Mouse (Mus musculus): Measurements from ENCODE around the gene Cfap61.

The Cfap61 gene

DNA sequence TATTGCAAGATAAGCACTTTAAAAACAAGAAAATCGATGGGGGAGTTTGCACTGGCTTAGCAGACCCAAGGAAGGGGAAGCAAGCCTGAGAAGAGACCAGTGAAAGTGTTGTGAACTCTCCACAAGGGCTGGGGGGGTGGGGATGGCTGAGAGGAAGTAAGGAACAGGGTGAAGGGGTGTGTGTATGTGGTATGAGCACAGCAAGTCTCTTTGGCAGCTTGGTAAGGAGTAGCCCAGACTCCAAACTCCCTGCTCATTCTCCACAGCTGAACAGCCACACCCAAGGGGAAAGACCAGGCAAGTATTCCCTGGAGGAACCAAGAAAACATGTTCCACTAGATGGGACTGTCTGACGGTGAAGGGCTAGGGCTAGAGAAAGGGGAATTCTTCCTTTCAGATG lies 76.2 kb downstream of the Cfap61 start:
- DNase-seq (ENCODE audit: low read depth, low spot score) = no peak

DNA sequence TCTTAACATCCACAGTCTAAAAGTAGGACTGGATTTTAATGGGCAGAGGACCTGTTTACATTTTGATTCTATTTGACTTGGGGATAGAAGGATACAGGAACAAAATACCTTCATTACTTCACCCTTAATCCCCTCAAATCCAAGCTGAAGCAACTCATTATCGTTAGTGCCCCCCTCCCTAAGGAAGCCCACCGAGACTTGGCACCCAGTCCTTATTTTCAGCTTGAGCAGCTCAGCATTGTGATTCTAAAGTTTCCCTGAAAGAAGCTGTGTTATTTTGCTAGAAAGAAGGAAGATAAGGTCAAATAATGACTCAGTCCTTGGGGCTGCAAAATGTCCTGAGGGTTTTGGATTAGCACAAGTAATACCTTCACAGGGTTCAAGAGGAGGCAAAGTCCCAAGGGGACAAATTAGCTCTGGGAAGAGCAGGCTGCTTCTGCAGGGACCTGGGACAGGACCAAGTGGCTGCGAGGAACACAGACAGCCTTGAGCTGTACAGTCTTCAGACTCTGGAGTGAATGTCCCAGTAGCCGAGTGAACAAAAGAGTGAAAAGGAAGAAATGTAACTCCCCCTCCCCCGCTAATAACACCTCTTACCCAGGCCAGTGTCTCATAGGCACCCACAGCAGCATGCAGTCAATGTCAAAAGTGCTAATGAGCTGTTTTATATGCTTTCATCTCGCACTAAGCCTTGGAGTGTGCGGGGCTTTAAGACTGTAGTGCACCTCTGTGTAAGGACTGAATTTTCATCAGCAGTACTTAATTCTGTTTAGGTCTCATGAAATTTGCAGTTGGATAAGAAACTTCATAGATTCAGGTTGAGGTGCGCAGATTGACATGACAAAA lies 81.0 kb downstream of the Cfap61 start:
- no peak for DNase-seq (ENCODE audit: low read depth, low spot score)

DNA sequence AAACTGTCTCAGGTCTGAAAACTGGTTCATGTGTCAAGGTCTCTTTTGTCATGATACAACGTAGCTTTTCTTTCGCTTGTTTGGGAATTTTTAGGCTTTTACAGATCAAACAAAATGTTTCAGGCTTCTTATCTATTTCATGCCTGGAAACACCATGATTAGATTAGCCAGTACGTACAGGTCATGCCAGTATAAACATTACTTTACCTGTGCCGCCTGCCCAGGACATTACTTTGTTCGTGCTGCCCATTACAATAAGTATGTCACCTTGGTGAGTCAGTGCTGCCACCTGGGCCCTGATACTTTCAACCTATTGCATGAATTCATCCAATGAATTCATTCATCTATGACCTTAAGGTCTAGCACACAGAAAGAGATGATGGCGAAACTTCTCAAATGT lies 88.3 kb downstream of the Cfap61 start:
- no peak for DNase-seq (ENCODE audit: low read depth, low spot score)

DNA sequence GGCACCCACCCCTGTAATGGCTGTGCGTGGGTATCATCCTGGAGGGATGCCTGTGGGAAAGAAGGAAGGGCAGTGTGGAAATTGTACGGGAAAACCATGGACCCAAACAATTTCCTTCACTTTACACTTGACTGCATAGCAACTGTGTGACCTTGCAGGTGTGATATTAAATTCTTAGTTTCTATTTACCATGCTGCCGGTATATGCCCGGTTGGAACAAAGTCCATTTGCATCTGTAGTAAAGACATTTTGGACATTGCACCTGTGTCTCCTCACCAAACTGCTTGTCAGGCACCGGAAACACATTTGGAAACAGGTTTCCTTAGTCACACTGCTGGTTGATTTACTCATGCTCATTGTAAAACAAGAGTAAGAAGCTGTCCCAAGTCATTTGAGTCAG lies 109.1 kb downstream of the Cfap61 start:
- no peak for DNase-seq (ENCODE audit: low read depth, low spot score)

DNA sequence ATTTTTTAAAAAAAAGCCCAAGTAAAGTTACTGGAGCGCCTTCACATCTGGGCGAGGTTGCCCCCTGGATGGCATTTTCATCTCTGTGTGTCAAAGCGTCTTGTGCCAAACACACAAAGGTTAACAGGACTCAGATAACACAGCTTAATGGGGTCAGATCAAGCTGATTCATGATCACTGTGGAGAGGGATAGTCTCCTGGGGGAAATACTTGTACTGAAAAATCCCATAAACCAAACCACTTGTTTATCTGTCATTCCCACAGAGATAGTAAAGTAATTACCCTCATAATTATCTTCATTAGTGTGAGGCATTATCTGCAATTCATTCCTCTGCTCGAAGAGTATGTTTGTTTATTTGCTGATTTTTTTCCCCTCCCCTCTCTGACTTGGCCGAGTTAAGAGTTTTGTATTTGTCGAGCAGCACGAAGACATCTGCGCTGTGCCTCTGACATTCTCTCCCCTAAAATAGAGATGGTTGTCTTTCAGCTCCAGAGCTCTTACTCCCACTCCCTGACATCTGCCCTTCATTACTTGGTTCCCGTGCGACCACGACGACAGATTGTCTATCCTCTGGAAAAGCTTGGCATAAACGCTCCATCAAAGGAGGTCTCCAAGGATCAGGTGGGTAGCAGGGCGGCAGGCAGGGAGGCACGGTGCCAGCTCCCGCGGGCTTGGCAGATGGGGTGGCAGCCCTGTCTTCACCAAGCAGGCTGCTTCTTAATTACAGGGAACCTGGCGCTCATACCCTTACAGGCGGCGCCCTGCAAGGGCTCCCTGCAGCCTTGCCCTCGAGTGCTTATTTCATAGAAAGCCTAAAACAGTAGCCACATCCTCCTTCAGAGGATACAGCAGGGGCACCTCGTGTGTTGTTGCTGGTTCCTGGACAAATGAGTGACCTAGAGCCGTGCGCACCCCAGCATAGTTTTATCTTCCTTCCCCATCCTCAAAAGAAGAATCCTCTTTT lies 110.6 kb downstream of the Cfap61 start:
- peak; percentile 87 for DNase-seq (ENCODE audit: low read depth, low spot score)

DNA sequence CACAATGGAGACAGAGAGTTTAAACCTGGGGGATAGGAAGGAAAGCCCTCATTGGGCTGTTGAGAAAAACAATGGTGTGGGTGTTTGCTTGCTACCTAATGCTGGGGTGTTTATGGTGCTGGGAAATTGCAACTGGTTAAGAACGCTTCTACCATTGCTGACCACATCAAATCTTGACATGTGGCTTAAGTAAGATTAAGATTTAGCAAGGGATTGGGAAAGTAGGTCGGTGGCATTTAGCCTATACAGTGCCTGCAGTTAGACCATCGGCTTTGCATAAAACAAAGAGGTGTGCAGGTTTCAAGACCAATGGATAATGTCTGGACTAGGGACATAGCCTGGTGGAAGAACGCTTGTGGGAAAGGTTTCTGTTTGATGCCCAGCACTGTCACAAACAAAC lies 113.1 kb downstream of the Cfap61 start:
- no peak for DNase-seq (ENCODE audit: low read depth, low spot score)

DNA sequence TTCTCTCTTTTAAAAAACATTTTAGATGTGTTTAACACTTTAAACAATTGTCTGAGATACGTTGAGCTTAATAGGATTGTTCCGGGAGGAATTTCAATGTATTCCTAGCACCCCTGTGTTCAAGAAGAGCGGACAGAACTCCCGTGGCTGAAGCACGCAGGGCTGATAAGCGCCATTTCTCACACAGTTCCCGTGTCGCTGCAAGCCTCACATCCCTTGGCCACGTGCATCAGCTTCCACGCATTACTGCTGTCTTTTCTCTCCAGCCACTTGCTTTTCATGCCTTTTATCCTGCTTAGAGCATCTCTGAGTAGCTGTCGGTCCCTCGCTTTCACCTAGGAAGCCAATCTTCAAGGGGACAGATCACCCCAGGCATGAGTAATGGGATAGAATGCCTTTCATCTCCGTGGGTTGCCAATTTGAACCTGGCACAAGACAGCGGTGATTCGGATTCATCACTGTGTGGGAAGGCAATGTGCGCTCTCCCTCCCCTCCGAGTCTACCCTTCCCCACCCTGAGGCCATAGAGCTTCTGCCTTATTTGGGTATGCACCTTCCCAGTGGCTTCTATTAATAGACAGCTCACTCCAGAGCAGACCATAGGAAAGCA lies 113.7 kb downstream of the Cfap61 start:
- DNase-seq (ENCODE audit: low read depth, low spot score) = peak; percentile 12

DNA sequence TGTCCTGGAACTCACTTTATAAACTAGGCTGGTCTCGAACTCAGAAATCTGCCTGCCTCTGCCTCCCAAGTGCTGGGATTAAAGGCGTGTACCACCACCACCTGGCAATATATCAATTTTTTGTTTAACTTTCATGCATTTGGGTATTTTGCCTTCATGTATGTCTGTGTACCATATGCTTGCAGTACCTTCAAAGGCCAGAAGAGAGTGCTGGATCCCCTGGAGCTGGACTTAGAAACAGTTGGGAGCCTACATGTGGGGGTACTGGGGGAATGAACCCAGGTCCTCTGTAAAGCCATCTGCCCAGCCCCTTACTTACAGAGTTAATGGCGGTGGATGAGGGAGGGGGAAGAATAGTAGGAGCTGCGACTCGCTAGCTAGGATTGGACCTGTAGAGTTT lies 114.8 kb downstream of the Cfap61 start:
- no peak for DNase-seq (ENCODE audit: low read depth, low spot score)

DNA sequence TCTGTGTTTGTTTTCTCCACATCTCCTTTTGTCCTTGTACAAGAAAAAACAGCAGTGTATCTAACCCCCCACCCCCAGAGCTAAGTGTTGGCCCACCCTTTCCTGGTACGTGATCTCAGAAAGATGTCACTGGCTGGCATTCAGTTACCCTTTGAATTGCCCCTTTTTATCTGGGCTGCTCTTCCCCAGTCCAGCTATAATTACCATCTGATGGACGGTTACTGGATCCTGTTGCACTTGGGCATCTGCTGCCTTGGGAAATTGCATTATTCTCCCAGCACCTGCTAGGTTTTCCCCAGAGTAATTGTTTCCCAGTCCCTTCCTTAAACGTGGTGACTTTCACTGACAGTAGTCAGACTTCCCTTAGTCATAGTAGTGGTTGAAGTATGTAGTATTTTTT lies 115.5 kb downstream of the Cfap61 start:
- no peak for DNase-seq (ENCODE audit: low read depth, low spot score)

DNA sequence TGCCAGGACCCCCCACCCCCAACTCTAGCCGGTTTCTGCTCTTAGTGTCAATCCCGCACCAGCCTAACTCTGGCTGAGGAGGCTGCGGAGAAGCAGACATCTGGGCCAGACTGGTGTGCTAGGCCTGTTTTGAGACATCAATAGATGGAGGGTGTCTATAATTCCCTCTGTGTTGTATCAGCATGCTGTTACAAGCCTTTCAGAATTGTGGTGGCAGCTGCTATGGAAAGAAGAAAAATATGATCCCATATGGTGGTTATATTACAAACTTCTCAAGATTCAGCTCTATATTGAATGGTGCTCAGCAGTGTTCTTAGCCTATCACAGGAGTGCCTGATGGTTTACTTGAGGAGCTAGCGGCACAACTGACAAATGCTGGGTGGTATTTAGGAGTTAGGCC lies 116.8 kb downstream of the Cfap61 start:
- DNase-seq (ENCODE audit: low read depth, low spot score) = peak; percentile 27

DNA sequence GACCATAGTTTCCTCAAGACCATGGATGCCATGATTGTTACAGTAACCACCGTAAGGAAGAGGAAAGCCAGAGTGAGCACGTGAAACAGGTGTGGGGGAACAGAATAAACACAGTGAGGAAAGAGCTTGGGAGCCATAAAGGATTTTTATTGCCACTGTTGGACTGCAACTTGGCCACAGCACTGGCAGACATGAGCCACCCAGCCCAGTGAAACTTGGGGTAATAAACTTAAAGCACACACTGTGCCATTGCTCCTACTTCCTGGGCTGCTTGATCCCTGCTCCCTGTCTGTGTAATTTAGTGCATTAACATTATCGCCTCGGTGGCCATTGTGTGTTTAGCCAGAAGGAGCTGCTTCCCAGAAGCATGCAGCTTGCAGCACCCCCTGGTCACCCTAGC lies 122.5 kb downstream of the Cfap61 start:
- DNase-seq (ENCODE audit: low read depth, low spot score) = no peak

DNA sequence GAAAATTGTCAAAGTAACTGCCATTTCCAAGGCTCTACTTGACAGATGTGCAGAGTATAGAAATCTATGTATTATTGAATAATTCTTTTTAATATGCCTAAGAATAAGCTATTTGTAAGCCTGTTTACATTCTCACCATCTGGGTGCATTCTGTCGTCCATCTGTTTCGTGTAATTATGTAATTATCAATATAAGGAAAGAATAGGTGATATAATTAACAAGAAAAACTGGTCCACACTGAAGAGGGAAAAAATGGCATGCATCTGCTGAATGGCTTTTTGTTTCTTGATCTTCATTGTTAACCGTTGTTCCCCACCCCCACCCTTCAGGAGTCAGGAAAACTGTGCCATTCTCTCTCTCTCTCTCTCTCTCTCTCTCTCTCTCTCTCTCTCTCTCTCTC lies 124.2 kb downstream of the Cfap61 start:
- DNase-seq (ENCODE audit: low read depth, low spot score) = peak; percentile 30

DNA sequence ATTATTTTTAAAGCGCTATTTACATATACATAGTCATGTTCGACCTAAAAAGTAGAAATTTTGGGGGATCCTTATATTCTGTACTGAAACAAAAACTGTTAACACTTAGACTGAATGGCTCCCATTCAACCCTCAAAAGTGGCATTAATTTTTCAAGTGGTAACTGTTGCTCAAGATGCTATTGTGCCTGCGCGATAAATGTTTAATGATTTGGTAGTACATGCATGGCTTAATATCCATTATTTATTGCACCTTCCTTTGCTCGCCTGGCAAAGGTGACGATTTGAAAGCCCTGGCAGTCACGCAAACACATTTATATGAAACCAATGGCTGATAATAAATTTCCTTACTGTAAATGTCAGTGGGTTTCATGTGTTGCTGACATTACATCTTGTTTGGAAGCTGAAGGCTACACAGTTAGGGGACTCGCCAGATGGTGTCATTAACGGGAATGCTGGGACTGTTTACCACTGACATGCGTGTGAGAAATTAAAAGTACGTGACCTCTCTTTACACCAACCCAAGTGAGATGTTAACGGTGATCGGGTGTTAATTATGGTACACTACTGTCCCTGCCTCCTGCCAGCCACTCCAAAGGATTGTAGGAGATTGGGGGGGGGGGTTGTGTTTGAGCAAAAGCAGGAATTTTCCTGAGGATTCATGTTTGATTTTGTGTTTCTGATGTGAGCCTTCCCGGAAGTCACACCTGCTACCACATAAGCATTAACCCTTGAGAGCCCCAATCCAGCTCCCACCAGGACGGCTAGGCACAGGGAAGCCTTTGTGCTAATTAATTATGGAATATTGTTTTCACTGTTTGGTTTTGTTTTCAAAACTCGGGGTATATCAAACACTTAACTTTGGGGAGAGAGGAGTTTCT lies 127.1 kb downstream of the Cfap61 start:
- DNase-seq (ENCODE audit: low read depth, low spot score) = no peak

DNA sequence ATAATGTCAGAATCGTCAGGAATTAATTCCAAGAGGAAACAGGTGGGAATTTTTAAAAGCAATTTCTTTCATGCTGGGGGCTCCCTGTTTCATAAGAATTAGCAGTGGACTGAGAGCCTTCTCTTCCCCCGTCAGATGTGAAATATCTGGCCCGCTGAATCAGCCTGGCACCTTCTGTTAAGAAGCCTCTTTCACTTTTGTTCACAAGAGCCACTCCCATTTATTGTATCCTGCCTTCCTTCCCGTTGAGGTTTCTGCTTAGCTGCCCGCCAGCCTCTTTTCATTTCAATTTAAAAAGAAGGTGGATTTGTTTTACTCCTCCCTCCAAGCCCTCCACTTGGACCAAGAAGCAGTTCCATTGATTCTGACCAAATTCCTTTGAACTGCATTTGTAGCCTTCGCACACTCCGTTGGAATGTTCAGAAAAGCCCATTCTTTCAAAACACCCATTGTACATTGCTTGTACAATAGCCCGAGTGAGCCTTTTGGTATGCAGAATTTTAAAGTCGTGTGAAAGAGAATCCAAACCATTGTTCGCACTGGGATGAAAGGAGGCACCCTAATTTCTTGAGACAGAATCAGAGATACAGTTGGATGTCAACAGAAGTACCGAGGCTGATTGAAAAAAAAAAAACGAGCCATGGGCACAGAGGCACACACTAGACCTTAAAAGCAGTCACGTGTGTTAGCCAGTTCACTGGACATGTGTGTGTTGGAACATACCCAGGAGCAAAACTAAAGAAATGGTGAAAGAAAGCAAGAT lies 127.9 kb downstream of the Cfap61 start:
- DNase-seq (ENCODE audit: low read depth, low spot score) = peak; percentile 33

DNA sequence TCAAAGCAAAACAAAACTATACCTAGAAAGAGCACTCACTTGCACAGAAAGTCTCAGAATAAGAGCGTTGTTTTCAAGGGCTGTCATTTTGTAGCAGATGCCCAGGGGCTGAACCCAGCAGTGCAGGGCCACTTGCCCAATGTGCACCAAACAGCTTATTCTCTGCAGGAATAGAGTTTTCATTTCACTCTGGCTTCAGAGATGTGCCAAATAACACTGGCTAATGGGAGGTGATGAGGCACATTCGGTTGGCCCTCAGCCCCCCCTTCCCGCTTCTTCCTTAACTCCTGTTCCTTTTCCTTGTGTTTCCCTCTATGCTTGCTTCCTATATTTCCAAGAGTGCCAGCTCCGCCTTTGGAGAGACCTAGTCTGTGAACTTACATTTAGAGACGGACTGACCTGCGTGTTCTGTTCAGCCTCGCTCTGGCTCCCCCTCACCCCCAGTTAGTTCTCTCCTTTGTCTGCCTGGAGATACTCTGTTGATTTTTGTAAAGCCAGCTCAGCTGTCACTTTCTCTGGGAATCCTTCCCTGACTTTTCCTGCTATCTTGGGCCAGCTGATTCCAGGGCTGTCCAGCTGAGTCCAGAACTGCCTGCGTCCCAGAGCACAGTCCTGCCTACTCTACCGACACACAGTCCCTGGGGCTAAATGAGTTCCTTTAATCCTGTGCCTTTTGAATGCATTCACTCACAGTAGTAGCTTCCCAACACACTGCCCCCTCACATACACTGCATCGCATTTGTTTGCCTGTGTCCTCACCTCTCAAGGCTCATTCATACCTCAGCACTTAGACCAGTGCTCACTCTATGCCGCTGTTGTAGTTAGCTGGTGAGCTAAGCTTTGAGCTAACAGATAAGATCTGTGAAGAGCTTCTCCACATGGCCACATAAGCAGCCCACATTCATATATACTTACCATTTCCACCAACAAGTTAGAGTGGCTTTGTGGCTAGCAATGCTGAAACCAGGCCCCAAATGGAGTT lies 128.8 kb downstream of the Cfap61 start:
- peak; percentile 21 for DNase-seq (ENCODE audit: low read depth, low spot score)

DNA sequence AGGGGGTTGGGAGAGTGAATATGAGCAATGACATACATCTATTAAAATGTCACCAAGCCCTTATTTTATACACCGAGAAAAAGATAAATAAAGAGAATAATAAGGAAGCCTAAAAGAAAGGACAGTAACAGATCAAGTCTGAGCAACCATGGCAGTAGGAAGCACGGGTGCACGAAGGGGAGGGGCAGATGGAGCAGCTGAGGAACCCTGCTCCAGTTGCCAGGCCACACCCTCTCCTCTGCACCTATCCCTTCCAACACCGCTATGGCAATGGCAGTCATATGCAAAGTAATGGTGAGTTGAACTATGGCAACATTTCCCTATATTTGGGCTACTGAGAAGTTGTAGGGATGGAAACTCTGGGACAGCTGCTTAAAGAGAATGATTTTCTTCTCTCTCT lies 132.8 kb downstream of the Cfap61 start:
- no peak for DNase-seq (ENCODE audit: low read depth, low spot score)

DNA sequence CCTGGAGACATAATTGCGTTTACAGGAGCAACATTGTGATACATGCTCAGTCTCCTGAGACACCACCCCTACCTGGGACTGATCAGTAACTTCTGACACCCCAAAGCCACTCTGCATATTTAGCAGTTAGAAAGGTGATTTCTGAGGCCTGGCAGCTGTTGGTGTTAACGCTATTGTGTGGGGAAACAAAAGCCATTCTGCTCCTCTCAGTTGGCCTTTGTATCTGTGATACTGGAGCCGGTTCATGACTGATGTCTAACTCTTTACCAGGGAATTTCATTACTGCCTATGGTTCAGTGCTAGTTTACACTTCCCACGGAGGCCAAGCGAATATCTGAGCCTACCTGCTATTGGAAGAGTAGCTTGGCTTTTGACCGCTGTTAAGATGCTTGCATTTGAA lies 138.7 kb downstream of the Cfap61 start:
- peak; percentile 16 for DNase-seq (ENCODE audit: low read depth, low spot score)

DNA sequence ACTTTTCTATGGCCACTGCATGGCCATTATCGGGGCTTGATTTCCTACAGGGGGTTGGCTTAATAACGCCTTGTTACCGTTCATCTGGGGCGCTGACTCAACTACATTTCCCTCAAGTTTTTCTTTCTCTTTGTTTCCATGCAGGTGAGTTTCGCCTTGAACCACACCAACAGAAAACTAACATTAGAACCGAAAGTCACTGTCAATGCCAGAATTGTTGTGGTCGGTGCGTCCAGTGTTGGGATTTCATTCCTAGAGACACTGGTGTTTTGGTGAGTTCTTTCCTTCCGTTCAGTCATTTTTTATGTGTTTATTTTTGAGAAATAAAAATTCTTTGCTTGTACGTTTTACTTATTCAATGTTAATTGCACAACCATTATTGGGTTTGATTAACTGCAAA lies 142.5 kb downstream of the Cfap61 start:
- DNase-seq (ENCODE audit: low read depth, low spot score) = no peak

DNA sequence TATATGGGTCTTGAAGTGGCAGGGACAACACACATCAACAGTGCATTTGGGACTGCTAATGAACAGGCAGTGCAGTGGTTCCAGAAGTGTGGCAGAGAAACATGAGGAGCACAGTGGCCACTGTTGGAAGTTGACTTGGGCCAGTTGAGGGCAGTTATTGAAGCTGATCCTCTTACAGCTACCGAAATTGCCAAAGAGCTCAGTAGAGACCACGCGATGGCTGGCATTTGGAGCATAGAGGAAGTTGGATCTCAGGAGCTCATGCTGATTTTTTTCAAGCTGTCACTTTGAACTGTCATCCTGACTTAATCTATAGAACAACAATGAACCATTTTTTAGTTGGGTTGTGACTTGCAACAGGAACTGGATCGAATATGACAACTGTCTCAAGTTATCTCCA lies 145.7 kb downstream of the Cfap61 start:
- DNase-seq (ENCODE audit: low read depth, low spot score) = no peak
